Comparison of ENCODE assay signal across 17 mouse cellular contexts in genomic region chr1:87614576-87615295, GRCm38 (mm10). TPM values are rescaled to one million over a fixed set of nuclear protein-coding genes. Genes with fewer than 3 reads are reported as not detected.
"Had no signal": no experiment of that assay in that cellular context is flagged by ENCODE, and none has a peak within 500 bp of the region (broad histone marks: within the 10 kb centered on the region; RNA-seq: fewer than 3 reads in every experiment).

No protein-coding gene starts in this region.

- H3K9ac ChIP-seq: limb, embryonic 13.5 days; liver, embryonic 14.5 days; midbrain, embryonic 15.5 days; neural tube, embryonic 13.5 days; stomach, embryonic 15.5 days had no signal

- H3K36me3 ChIP-seq: limb, embryonic 13.5 days; midbrain, embryonic 15.5 days; neural tube, embryonic 13.5 days; stomach, embryonic 15.5 days had no signal

- H3K27ac ChIP-seq: kidney, postnatal 0 days; limb, embryonic 13.5 days; liver, embryonic 14.5 days; midbrain, embryonic 15.5 days; neural tube, embryonic 13.5 days; stomach, embryonic 15.5 days had no signal

- H3K4me1 ChIP-seq: limb, embryonic 13.5 days; midbrain, embryonic 15.5 days; neural tube, embryonic 13.5 days; stomach, embryonic 15.5 days had no signal

- H3K27me3 ChIP-seq: limb, embryonic 13.5 days; midbrain, embryonic 15.5 days; neural tube, embryonic 13.5 days; stomach, embryonic 15.5 days had no signal

- H3K4me2 ChIP-seq: limb, embryonic 13.5 days; midbrain, embryonic 11.5 days; midbrain, embryonic 15.5 days; neural tube, embryonic 13.5 days; stomach, embryonic 15.5 days had no signal

- H3K4me3 ChIP-seq: limb, embryonic 13.5 days; midbrain, embryonic 15.5 days; neural tube, embryonic 13.5 days; stomach, embryonic 15.5 days had no signal

- H3K9me3 ChIP-seq: limb, embryonic 13.5 days; midbrain, embryonic 15.5 days; neural tube, embryonic 13.5 days; stomach, embryonic 15.5 days had no signal

- DNase-seq: kidney, adult 11 months; kidney, adult 9 months; kidney, postnatal 36 days; layer of hippocampus, adult 9-11 months; layer of hippocampus, postnatal 36 days; lung, adult 18-20 months; lung, postnatal 4 days; retina, postnatal 1 day; thymus, postnatal 14 days had no signal

- ATAC-seq: midbrain, embryonic 15.5 days had no signal

RNA-seq across cellular contexts. Expression of gene Ngef, which starts 41.1 kb away (rescaled TPM):
- total RNA-seq: megakaryocyte, adult 5-6 weeks had no signal
